Mouse (Mus musculus) heart, adult 8-10 months (tissue): Measurements from ENCODE around the gene Pdia6. TPM values are rescaled to one million over a fixed set of nuclear protein-coding genes. Genes with fewer than 3 reads are reported as not detected.

Experiments used
- total RNA-seq, 4 experiments: library from RNA; stranded (reverse); gene quantifications; 2 replicates each; pipeline ENCODE4 v1.2.4; 2022

Pdia6 gene
- total RNA-seq, 4 experiments from 2014 or later = 84.8 to 109 (median 93.8) TPM

Other genes starting within 250 kb of the Pdia6 start
- not detected for gene Kcnf1, start 89.7 kb upstream of the Pdia6 start, total RNA-seq
- under 1 TPM in 1 of 4 experiments, not detected in 3; 0.29 TPM for gene Atp6v1c2, start 62.8 kb downstream of the Pdia6 start, total RNA-seq
- 1 to 10 TPM; 7.1 to 8.4 (median 7.6) TPM for gene Nol10, start 81.9 kb downstream of the Pdia6 start, total RNA-seq